21 mouse cellular contexts compared by ENCODE assay signal in genomic region chr5:140444012-140444411, GRCm38 (mm10). TPM values are rescaled to one million over a fixed set of nuclear protein-coding genes. Genes with fewer than 3 reads are reported as not detected.
A peak's percentile ranks its signal among the peaks of the same experiment; 100 is the strongest.
DNase-seq lines count a peak whose midpoint lies in the region; TF ChIP-seq lines count a peak whose summit lies in the region.
"Had no signal": no experiment of that assay in that cellular context is flagged by ENCODE, and none has a peak within 500 bp of the region (broad histone marks: within the 10 kb centered on the region; RNA-seq: fewer than 3 reads in every experiment).

No protein-coding gene starts in this region.

- intact Hi-C loops in heart, postnatal 10 days (cut with DNase I) = no loop called here

- no peak for TF ChIP-seq CTCF in ES-Bruce4 (IDR thresholded peaks at IDR 0.05; ENCODE audit: low read depth, low read length)

- no peak for TF ChIP-seq POLR2A in ES-Bruce4 (IDR thresholded peaks at IDR 0.05; ENCODE audit: insufficient read depth, low read length)

- H3K36me3 ChIP-seq in ES-Bruce4 (ENCODE audit: control insufficient read depth, insufficient read depth, low read length, poor library complexity, severe bottlenecking) = peaks cover 30% of the 10 kb centered on the region

- H3K9ac ChIP-seq in ES-Bruce4 (ENCODE audit: low read depth, poor library complexity, severe bottlenecking) = no peak overlapping the region
- H3K9ac ChIP-seq: forebrain, embryonic 13.5 days; heart, embryonic 13.5 days; kidney, embryonic 15.5 days; lung, embryonic 15.5 days had no signal

- no peaks in the 10 kb centered on the region for H3K27me3 ChIP-seq in ES-Bruce4 (ENCODE audit: control insufficient read depth, insufficient read depth, low read length, poor library complexity, severe bottlenecking)
- H3K27me3 ChIP-seq: forebrain, embryonic 13.5 days; heart, embryonic 13.5 days; kidney, embryonic 15.5 days; lung, embryonic 15.5 days had no signal

- H3K9me3 ChIP-seq in ES-Bruce4 (replicated peaks; ENCODE audit: control insufficient read depth, insufficient read depth, low read length, poor library complexity, severe bottlenecking) = no peaks in the 10 kb centered on the region
- H3K9me3 ChIP-seq: forebrain, embryonic 13.5 days; heart, embryonic 13.5 days; kidney, embryonic 15.5 days; lung, embryonic 15.5 days had no signal

- peak; percentile 12 to 15 for DNase-seq in heart, adult 9 months (ENCODE audit: low spot score in 2 of 2)
- DNase-seq in heart, postnatal 10 days = no peak
- peak; percentile 78 for DNase-seq in ZHBTc4 (ENCODE audit: low read depth, low spot score)
- DNase-seq in lung, postnatal 25 days (ENCODE audit: low spot score) = peak; percentile 26
- DNase-seq in testis, postnatal 14 days (ENCODE audit: low spot score) = no peak
- DNase-seq in thymus, postnatal 14 days = no peak
- DNase-seq in adipocyte (ENCODE audit: low spot score) = no peak
- DNase-seq: cerebellum, postnatal 10 days; embryo, embryonic 11 days; right cerebral cortex, postnatal 14 days; thymus, adult 2 months had no signal

- H3K27ac ChIP-seq in ES-Bruce4 (ENCODE audit: insufficient read depth, low read length) = peak overlapping the region; percentile 65
- H3K27ac ChIP-seq: forebrain, embryonic 13.5 days; heart, embryonic 13.5 days; hindbrain, postnatal 0 days; kidney, embryonic 15.5 days; lung, embryonic 15.5 days had no signal

- H3K4me3 ChIP-seq in ES-Bruce4 (ENCODE audit: low read depth, low read length) = no peak overlapping the region
- H3K4me3 ChIP-seq: forebrain, embryonic 13.5 days; heart, embryonic 13.5 days; kidney, embryonic 15.5 days; lung, embryonic 15.5 days had no signal

- TF ChIP-seq EP300 in ES-Bruce4 (IDR thresholded peaks at IDR 0.05; ENCODE audit: insufficient read depth, low read depth, low read length) = peak; percentile 88

- H3K4me1 ChIP-seq in ES-Bruce4 (ENCODE audit: control insufficient read depth, insufficient read depth, low read length) = peaks cover 6% of the 10 kb centered on the region
- H3K4me1 ChIP-seq: forebrain, embryonic 13.5 days; kidney, embryonic 15.5 days; lung, embryonic 15.5 days had no signal

RNA-seq across cellular contexts. Expression of gene Gm4869, which starts 1.4 kb away (rescaled TPM):
- total RNA-seq in heart, postnatal 10 days (2021) = not detected
- 0.19 and 0.30 TPM in 2 replicates for polyA plus RNA-seq in ES-Bruce4 (2011; ENCODE audit: insufficient read depth, insufficient read length, low read depth, missing spikeins)
- total RNA-seq: hindbrain, postnatal 0 days; layer of hippocampus, adult 8-10 months; left cerebral cortex, adult 8-10 months had no signal
- polyA plus RNA-seq: activated CD4-positive, CD25-positive, alpha-beta regulatory T cell, adult 4 months; forebrain, embryonic 13.5 days; hindbrain, postnatal 0 days; kidney, embryonic 15.5 days; midbrain, embryonic 11.5 days had no signal

RNA-seq across cellular contexts. Expression of gene Eif3b, which starts 24.9 kb away (rescaled TPM):
- total RNA-seq in heart, postnatal 10 days (2021) = 100 to 1,000 TPM; 101 to 105 TPM
- 250 and 283 TPM in 2 replicates for polyA plus RNA-seq in ES-Bruce4 (2011; ENCODE audit: insufficient read depth, insufficient read length, low read depth, missing spikeins)

RNA-seq across cellular contexts. Expression of gene Snx8, which starts 55.0 kb away (rescaled TPM):
- total RNA-seq in heart, postnatal 10 days (2021) = 10 to 100 TPM; 17.0 to 18.2 TPM
- polyA plus RNA-seq in ES-Bruce4 (2011; ENCODE audit: insufficient read depth, insufficient read length, low read depth, missing spikeins) = 24.8 and 26.1 TPM in 2 replicates

Comparison
In these comparisons a context has a peak if more than half of its experiments do, and no peak if none do; other contexts are left out.
1. DNase-seq: peak in heart, adult 9 months (2 of 2), ZHBTc4 (single experiment) and lung, postnatal 25 days (single experiment); none in heart, postnatal 10 days (0 of 2), testis, postnatal 14 days (single experiment), thymus, postnatal 14 days (single experiment) and adipocyte (single experiment).